Mouse (Mus musculus) testis, adult 2 months (tissue): ENCODE results near the gene Nudt1.

Experiments
- CTCF ChIP-seq: fragments of 200-500 bp; IDR thresholded peaks from 2 replicates; pipeline ENCODE4 v1.5.1; 2012; ENCODE audit warnings: low read depth, mild to moderate bottlenecking, inconsistent platforms, low read length, moderate library complexity; ENCODE audit not compliant: control insufficient read depth, insufficient read depth, insufficient replicate concordance
- POLR2A ChIP-seq: fragments of 200-500 bp; IDR thresholded peaks from 2 replicates; pipeline ENCODE4 v1.6.1; 2012; ENCODE audit warnings: low read depth, mild to moderate bottlenecking, inconsistent platforms, low read length, moderate library complexity; ENCODE audit not compliant: control insufficient read depth

GRCm38 (mm10) chr5:140321756-140322575 is 510 bp downstream of the Nudt1 start:
- no peak for TF ChIP-seq CTCF
- TF ChIP-seq POLR2A = no peak
